Mouse (Mus musculus): ENCODE data around the gene Abcg5.

The Abcg5 gene

DNA sequence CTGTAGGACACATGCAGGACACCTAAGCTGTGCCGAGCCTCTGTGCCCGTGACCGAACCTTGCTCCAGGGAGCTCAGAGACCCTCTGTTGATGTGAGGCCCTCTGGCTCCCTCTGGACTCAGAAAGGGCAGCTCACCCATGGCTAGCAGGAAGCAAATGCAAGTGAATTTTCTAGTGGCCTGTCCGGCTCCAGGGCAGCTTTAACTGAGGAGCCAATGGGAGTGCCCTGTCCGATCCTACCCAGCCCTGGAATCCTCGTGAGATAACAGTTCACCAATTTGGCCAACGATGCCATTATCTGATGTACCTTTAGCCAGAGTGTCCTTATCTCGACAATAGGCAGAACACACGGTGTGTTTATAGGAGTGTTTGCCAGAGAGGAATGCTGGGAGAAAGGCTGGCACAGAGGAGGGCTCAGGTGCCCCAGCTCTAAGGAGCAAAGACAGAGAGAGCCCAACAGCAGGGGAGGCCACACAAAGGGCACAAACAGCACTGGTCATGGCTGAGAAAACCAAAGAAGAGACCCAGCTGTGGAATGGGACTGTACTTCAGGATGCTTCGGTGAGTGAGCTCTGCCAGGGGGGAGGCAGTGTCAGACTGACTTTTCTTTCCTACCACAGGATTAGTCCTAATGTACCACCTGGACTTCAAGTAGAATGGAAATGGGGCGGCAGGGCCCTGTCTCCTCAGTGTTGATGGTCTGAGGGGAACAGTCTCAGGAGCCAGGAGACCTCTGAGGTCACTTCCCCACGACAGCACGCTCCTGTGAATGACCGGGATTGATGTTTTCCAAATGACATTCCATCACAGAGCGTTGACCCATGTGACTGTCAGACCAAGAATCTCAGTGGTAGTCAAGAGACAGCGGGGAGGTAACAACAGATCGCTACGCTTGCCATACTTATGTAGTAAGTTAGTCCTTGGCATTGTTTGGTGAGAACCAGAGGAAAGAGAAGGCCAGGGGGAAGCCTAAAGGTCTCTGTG is at the start of gene Abcg5:
Abcg5 (minus strand) TSS at position 278 of the 984 bp plus-strand sequence.
- DNase-seq: no peak

DNA sequence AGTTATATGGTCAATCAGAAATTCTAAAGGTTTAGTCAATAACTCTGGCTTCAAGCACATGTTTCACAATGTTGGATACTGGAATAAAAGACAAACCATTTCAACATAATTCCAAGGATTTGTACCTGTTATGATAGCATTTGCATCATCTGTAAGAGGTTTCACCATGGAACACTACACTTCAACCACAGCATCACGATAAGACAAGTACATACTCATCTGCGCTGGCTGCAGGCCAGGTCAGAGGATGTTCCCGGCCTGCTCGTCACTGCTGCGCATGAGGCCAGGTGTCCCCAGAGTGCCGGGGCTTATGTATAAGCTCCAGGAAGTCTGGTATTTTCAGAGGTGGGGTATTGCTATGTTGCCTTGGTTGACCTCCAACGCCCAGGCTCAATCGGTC is 49.8 kb upstream of the Abcg5 start:
- no peak for DNase-seq

DNA sequence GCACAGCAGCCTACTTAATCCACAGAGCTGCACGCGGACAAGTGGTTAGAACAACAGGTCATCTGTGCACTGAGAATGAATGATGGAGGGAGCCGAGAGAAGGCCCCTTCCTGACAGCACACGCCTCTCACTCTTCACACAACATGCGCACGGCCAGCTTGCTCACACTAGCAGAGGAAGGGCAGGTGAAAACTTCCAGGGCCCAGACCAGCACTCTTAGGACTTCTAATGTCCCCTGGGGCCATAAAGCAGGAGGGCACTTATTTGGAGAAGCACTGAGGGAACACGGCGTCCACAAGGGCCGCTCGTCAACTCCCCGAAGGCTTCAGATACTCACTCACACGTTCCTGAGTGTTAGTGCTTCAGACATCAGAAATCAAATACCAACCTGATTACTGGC is 48.5 kb upstream of the Abcg5 start:
- DNase-seq: no peak

DNA sequence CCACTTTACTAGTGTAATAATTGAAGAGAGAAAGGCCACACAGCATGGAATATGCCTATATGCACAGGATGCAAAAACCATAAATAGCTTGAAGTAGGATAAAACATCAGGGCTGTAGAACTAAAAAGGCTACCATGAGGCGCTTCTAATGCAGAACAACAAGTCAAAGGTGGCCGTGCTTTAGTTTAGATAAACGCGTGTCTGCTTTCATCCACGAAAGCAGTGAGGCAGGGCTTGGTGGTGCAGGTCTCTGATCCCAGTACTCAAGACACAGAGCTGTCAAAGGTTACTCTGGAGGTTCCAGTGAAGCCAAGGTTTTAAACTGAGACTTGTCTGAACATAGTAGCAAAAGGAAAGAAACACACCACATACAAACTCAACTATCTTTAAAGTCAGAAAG is 46.3 kb upstream of the Abcg5 start:
- no peak for DNase-seq

DNA sequence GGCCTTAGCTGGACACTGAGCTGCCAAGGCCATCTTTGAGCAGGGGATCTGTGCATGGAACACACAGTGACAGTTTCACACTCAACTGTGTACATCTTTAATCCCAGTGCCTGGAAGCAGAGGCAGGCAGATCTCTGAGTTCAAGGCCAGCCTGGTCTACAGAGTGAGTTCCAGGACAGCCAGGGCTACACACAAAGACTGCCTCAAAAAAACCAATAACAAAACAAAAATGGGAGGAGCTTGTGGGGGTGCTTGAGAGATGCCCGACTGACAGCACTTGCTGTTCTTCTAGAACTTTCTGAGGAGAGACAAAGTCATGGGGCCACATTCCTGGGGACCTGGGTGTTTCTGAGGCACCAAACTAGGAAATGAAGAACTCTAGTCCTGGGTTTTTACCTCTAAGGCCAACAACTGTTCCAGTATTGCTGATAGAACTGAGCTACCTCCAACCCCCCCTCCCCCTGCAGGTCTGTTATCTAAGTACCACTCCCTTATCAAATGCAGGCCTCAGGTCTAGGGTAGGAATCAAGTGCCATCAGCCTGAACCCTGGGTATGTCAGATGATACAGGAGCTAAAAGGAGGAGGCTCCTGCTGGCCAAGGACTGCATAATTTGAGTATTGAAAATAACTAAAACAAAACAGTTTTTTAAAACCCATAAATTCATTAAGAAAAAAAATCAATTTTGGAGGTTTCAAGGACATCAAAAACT is 45.5 kb upstream of the Abcg5 start:
- DNase-seq: no peak

DNA sequence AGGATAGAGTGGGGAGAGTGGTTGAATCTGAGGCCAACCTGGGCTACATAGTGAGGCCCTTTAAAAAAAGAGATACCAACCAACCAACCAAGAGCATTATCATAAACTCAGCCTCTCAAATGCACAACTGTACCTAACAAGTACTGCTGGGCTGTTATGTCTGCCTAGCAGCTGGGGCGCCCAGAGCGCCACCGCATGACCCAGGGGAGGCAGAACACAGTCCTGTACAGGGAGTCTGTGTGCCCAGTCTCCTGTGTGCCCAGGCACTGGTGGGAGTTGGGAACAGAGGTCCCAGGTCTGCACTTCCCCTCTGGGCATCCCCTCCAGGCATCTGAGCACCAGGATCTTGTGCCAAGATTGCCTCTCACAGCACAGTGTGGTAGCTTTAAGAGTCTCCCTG is 42.4 kb upstream of the Abcg5 start:
- DNase-seq: no peak

DNA sequence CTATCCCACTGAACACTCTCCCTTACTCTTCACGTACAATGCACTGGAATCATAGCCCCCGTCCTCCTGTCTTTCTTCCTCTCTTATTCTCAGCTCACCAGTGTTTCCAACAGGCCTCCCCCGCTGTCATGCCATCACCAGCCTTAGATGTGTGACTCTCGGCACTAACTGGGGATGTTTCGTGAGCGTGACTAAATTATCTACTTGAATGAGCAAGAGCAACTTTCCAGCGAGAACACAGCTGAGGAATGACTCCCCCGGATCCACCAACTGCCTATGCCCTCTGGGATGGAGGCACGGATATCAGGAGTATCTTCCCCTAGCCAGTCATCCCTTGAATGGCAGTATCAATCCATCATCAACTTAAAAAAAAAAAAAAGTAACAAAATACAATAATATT is 41.2 kb upstream of the Abcg5 start:
- DNase-seq: no peak

DNA sequence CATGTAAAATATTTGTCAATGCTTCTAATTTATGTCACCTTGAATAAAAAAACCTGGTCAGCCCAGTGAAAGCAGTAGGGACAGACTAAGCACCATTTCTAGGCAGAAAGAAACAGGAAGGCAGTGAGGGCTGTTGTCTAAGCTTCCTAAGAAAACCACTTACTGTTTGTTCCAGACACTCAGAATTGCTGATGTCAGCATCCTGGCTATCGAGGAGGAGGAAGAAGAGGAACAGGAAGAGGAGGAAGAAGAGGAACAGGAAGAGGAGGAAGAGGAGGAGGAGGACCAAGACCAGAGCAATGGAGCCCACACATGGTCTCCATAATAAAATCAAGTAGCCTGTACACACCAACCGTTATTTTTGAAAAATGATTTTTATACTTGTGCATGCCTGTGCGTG is 36.3 kb upstream of the Abcg5 start:
- DNase-seq: no peak

DNA sequence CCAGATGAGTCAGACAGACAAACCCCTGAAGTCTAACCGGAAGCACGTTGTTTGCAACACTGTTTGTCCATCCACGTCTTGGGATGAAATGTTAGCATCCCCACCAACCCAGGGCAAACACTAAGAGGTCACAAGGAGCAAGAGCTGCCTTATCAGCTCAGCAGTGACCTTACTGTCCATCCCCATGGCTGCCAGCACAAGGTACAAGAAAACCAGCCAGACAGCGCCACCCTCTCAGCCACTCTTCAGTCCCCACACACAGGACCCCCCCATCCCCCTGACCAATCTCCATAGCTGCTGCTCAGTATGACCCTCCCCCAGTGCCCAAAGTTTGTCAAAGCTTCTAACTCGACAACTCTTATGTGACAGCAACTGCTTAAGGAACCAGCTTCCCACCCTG is 34.6 kb upstream of the Abcg5 start:
- no peak for DNase-seq

DNA sequence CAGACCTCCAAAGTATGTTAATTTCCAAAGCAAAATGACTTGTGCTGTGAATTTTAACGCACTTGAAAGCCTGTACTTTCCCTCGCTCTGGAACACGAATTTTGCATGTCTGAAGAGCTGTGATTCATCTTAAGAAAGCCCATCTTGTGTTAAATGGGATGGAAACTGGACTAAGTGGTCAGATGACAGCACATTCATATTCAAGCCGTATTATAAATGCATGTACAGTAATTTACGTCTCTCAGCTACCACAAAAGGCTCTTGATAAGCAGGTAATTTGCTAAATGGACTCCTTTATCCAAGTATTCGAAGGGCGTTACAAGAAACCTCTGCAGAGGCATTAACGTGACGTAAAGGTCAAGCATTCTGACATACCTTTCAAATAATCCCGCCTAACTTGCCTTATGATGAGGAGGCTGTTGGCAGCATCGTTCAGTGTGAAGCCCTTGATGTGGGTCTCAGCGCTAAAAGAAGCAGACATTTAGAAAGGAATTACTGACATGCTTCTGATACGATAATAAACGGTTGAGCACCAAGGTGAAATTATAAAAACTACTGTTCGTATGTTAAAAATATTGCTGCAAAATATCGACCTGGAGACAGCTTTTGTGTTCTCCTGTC is 33.6 kb upstream of the Abcg5 start:
- no peak for DNase-seq

DNA sequence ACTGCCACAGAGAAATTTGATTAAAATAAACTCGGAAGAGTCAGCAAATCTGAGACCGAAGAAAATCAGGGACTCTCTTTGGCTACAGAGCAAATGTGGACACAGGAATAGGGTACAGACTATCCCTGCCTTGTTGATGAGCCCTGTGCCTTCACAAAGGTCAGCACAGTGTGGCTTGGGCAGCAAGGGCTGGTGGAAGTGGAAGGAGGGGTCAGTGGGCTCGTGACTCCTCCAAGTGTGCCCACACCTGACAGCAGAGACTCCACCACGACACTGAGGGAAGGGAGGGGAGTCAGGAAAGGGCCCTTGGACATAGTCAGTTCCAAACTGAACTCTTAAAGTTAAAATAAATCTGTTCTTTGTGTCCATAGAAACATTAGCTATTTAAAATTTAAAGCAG is 32.1 kb upstream of the Abcg5 start:
- DNase-seq: no peak

DNA sequence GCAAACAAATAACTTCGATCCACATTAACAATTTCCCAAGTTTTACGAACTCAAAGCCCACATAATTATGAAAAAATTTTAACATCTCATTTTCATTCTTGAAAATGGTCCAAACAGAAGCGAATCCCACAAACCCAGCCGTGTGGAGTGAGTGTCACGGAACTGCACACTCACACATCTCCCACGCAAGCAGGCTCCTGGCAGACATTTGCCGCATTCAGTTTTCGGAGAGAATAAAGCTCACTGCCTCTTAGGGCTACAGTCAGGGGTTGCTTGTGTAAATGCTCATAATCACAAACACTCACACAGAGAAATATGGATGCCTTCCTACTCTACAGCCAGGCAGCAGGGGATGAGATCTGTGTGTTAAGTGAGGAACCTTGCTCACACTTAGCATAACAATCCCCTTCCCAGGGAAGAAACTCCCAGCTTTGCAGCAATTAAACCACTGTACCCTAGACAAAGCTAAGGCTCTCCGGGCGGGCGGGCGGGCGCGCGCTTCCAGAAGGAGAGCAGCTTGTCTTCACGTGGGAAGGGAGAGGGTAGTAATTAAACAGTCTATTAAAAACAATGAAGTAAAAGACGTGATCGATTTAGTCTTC is 30.9 kb upstream of the Abcg5 start:
- DNase-seq: no peak

DNA sequence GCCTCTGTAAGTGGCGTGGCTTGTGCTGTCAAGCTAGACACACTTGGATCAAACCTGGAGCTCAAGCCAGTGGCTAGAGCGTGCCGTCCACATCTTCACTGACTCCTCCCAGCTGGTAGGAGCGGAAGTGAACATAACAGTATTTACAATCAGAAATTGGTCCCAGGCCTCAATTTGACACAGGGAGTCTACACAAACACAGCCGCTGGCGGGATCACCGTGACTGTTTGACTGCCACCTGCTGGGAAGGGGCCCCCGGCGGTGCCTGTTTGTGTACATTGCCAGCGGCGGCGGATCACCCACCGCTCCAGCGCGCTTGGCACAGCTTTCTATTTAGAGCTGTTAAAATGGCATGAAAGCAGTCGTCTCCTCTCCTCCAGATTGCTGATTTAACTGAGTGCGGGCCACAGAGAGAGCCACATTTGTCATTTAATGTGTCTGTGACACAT is 26.6 kb upstream of the Abcg5 start:
- peak; percentile 25 for DNase-seq

DNA sequence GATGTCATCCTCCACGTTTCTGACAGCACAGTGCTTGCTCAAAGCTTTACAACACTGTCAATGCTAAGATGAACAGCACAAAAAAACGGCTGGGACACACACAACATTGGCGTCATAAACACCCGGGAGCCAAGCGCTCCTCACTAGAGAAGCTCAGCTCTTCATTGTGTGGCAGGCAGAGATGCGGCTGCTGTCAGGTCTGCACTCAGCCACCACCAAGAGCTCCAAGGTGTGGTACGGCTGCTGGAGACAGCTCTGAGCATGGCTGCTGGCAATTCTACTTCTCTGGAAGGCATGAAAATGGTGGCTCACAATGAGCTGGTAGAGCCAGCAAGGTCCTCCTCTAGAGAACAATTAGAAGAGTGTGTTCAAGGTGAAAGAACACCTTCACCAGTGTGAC is 26.0 kb upstream of the Abcg5 start:
- no peak for DNase-seq

DNA sequence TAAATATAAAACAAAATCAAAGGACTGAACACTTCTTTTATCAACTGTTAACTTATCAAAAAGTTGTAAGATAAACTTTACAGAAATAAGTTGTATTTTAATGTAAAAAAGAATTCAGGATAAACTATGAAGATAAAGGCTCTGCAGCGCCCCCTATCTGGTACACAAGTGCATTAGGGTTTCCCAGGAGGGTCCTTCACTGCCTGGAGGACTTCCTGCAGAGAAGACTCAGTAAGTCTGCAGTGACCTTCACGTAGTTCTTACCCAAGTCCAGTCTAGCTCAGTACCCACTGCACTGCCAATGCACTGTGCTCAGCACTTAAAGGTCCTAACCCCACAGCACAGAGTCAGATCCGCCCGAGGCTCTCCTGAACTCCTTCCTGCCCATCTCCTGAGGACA is 24.6 kb upstream of the Abcg5 start:
- DNase-seq: no peak

DNA sequence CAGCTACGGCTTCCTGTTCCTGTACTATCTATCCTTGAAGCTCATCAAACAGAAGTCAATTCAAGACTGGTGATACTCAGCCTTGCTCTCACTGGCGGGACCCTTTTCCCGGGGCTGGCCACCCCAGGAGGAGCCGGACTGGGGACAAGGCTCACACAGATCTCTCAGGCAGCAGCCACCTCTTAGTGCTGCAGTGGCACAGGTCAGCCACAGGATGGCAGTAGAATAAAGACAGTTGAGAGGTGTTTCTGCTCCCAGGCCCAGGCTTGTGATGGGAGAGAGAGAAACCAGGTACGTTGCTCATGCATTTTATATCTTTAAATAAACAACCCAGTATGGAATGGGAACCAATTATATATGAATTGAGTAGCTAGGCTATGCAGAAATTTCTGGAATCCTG is 15.9 kb upstream of the Abcg5 start:
- peak; percentile 63 for DNase-seq

DNA sequence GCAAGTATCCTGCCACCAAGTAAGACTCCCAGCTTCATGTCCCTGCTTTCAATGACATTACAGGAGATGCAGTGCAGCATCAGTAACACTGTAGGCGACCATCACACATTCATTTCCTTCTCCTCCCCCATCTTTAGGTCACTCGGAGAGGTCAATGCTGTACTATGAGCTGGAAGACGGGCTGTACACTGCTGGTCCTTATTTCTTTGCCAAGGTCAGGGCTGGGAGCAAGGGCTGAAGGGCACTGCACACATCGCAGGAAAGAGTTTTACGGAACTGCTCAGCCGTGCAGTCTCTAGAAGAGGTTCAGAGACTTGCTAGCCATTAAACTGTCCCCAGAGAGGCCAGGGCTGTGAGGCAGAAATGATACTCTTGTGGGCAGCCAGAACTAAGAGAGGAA is 13.7 kb upstream of the Abcg5 start:
- no peak for DNase-seq

DNA sequence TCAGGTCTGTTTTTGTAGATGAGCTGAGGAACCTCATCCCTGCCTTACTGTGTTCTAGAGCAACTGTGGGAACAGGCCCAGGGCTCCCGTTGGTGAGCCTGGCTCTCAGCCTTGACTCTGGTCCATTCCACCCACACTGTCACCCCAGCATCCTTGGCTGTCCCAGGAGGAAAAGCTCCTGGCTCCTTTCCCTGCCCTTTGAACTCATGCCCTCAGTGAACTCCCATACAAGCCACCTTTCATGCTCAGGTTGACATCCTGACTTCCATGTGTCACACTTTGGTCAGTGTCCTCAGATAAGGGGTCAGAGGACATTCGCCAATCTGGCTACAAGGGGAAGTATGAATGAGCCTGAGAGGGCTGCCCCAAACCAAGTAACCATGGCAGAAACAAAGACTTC is 10.9 kb upstream of the Abcg5 start:
- no peak for DNase-seq

DNA sequence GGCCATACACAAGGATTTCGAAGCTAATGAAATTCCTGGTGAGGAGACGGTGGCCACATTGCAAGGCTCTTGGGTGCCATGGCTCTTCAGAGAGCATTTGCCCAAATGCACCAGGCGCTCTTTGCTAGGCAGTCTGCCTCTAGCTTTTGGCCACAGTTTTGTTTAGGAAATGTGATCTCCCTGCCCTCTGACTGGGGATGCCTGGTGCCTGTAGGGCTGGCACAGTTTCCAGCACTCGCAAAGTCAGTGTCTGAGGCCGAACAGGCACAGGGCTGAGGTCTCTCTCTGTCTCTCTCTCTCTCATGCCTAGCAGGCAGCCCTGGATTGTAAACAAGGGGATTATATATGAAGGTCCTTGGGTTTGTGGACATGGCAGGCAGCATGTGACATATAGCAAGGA is 7.3 kb upstream of the Abcg5 start:
- no peak for DNase-seq

DNA sequence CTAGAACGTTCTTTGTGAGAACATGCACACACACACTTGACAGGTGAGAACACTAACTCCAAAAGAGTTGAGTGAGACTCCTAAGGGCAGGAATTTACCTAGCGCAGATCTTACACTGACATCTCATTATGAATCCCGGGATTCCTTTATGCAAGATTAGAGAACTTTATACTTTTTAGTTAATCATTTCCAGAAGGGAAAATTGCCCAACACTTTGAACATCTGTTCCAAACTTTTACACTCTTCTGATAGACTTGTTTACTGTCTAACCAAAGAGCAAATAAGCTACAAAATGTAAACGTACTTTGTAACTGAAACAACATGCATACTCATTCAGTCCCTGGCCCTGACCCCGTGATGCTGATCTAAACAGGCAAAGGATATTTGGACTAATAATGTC is 6.5 kb upstream of the Abcg5 start:
- DNase-seq: no peak

DNA sequence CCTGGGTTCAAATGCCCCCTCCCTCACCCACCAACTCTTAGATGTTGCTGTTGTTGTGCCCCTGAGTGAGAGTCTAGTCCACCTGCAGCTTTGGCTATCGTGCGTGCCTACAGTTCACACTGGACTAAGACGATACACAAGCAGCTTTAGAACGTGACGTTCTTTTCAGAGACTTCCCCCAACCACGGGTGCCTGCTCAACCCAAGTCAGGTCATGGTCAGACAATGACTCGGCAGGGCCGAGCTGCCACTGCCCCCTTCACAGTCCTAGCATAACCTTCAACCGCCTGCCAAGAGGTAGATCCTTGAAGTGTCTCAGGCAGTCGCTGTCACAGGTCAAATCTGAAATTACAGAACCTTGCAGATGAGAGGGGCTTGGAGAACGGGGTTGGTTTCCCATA is 6.0 kb upstream of the Abcg5 start:
- no peak for DNase-seq

DNA sequence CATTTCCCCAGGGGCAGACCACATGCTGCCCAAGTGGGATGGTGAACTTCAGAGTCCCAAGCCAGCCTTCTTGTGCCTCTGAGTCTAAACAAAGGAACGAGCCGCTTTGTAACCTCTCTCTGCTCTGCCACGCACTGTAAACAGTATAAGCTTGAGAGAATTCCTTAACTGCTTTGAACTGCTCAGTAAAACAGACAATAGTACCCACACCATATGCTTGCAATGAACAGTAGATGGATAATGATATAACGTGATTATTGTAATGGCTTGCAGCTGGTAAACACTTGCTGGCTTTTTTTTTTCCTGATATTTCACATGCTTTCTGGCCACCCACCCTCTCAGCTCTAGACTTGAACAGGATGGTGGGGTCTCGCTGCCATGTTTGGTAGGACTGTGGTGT is 5.2 kb upstream of the Abcg5 start:
- DNase-seq: no peak

DNA sequence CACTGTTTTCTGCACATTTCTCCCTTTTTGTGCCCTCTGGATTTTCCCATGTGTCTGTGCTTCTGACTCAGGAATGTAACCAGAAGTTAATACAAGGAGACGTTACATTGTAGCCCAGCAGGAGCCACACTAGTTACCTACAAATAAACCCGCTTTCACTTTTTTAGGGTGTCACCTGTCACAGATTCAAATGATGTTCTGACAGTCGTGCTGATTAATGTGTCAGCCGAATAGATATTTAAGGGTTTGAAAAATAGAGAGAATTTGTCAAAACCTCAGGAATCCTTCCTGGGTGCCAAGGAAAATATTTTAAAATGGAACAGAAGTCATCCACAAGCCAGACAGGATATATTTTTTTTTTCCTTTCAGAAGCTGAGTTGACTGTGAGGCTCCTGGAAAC is 2.5 kb upstream of the Abcg5 start:
- no peak for DNase-seq

All from right cerebral cortex, postnatal 25 days (tissue).